Comparison of ENCODE assay signal across 15 mouse cellular contexts in genomic region chr9:108776614-108777013, GRCm38 (mm10).
"Had no signal": no experiment of that assay in that cellular context is flagged by ENCODE, and none has a peak within 500 bp of the region (broad histone marks: within the 10 kb centered on the region; RNA-seq: fewer than 3 reads in every experiment).

No protein-coding gene starts in this region.

- H3K27ac ChIP-seq: kidney, embryonic 15.5 days; limb, embryonic 13.5 days; midbrain, embryonic 12.5 days; neural tube, embryonic 13.5 days had no signal

- H3K4me1 ChIP-seq: kidney, embryonic 15.5 days; limb, embryonic 13.5 days; neural tube, embryonic 13.5 days had no signal

- H3K4me3 ChIP-seq: kidney, embryonic 15.5 days; limb, embryonic 13.5 days; midbrain, embryonic 12.5 days; neural tube, embryonic 13.5 days had no signal

- H3K36me3 ChIP-seq: kidney, embryonic 15.5 days; limb, embryonic 13.5 days; midbrain, embryonic 12.5 days; neural tube, embryonic 13.5 days had no signal

- H3K9me3 ChIP-seq: midbrain, embryonic 12.5 days; neural tube, embryonic 13.5 days had no signal

- ATAC-seq: intestine, embryonic 16.5 days; midbrain, embryonic 16.5 days had no signal

- H3K9ac ChIP-seq: kidney, embryonic 15.5 days; limb, embryonic 13.5 days; midbrain, embryonic 12.5 days; neural tube, embryonic 13.5 days had no signal

- H3K4me2 ChIP-seq: kidney, embryonic 15.5 days; limb, embryonic 13.5 days; midbrain, embryonic 12.5 days; neural tube, embryonic 13.5 days had no signal

- H3K27me3 ChIP-seq: kidney, embryonic 15.5 days; limb, embryonic 13.5 days; midbrain, embryonic 12.5 days; neural tube, embryonic 13.5 days had no signal

- DNase-seq: kidney, adult 2 months; kidney, postnatal 25 days; layer of hippocampus, adult 9-11 months; left cerebral cortex, postnatal 4 days; lung, adult 18-20 months; retina, postnatal 1 day; right cerebral cortex, postnatal 4 days; thymus, adult 18-20 months; thymus, postnatal 14 days had no signal
